Mouse (Mus musculus) kidney, embryonic 14.5 days (tissue): ENCODE measurements at regions not wholly inside any gene's neighbourhood (a gene's known extent, or its start where the extent isn't known, plus 50 kb on each side); places are given as distances from the start of the nearest gene placed in this dataset.

Experiments used
- ATAC-seq: fragments of 200-750 bp; cut with Nextera tagmentation; 2 replicates; pipeline ENCODE4 v1.8.0; 2017; ENCODE audit warnings: moderate number of reproducible peaks, mild to moderate bottlenecking, moderate TSS enrichment, moderate library complexity; ENCODE audit not compliant: low FRiP score, low TSS enrichment
- H3K27ac ChIP-seq: fragments of 300-500 bp; sonication (generic); 2 replicates; pipeline ENCODE4 v1.5.1; 2014; ENCODE audit warnings: low read depth, mild to moderate bottlenecking, low read length, moderate library complexity, mixed read lengths
- H3K27me3 ChIP-seq: fragments of 300-500 bp; sonication (generic); 2 replicates; pipeline ENCODE4 v1.6.1; 2014; ENCODE audit warnings: mild to moderate bottlenecking, low read length; ENCODE audit not compliant: control insufficient read depth, insufficient read depth
- H3K36me3 ChIP-seq: fragments of 300-500 bp; sonication (generic); 2 replicates; pipeline ENCODE4 v1.6.1; 2014; ENCODE audit warnings: low read length, mixed read lengths; ENCODE audit not compliant: control insufficient read depth, insufficient read depth
- H3K4me1 ChIP-seq: fragments of 300-500 bp; sonication (generic); 2 replicates; pipeline ENCODE4 v1.6.1; 2014; ENCODE audit warnings: low read length, mixed read lengths; ENCODE audit not compliant: control insufficient read depth, insufficient read depth
- H3K4me2 ChIP-seq: fragments of 300-500 bp; sonication (generic); replicated peaks from 2 replicates; pipeline ENCODE4 v1.6.1; 2014; ENCODE audit warnings: low read depth, mild to moderate bottlenecking, low read length
- H3K4me3 ChIP-seq: fragments of 300-500 bp; sonication (generic); 2 replicates; pipeline ENCODE4 v1.5.1; 2014; ENCODE audit warnings: mild to moderate bottlenecking, low read length
- H3K9ac ChIP-seq: fragments of 300-500 bp; sonication (generic); 2 replicates; pipeline ENCODE4 v1.6.1; 2014; ENCODE audit warnings: low read depth, mild to moderate bottlenecking, low read length, moderate library complexity
- H3K9me3 ChIP-seq: fragments of 300-500 bp; sonication (generic); 2 replicates; pipeline ENCODE4 v1.6.1; 2016; ENCODE audit warnings: low read length; ENCODE audit not compliant: control insufficient read depth
- WGBS: fragments of 180-500 bp; shearing (Covaris S2); extraction: QIAGEN DNeasy Blood & Tissue Kit; methylation state at CpG from one replicate; pipeline ENCODE4 v1.1.7; 2014; 5-methylcytosine and 5-hydroxymethylcytosine counted together

GRCm38 (mm10) chr3:102386091-102386490 is 83.6 kb upstream of the Ngf start:
- no peak for ATAC-seq
- H3K9ac ChIP-seq, result no peak overlapping the region
- no peaks in the 10 kb centered on the region for H3K4me1 ChIP-seq
- no peaks in the 10 kb centered on the region for H3K9me3 ChIP-seq
- no peaks in the 10 kb centered on the region for H3K36me3 ChIP-seq
- no peak overlapping the region for H3K4me2 ChIP-seq
- H3K27me3 ChIP-seq, result no peaks in the 10 kb centered on the region
- H3K4me3 ChIP-seq, result no peak overlapping the region
- H3K27ac ChIP-seq, result no peak overlapping the region
- WGBS, result 82% methylated on average over 4 of the region's 4 CpGs

- H3K9me3 ChIP-seq, result no peaks in the 10 kb centered on the region
- no peaks in the 10 kb centered on the region for H3K27me3 ChIP-seq
- H3K4me3 ChIP-seq, result no peak overlapping the region
- 69% methylated on average over 2 of the region's 2 CpGs for WGBS
- H3K36me3 ChIP-seq, result no peaks in the 10 kb centered on the region
- no peak overlapping the region for H3K4me2 ChIP-seq
- no peak overlapping the region for H3K9ac ChIP-seq
- no peaks in the 10 kb centered on the region for H3K4me1 ChIP-seq
- ATAC-seq, result no peak
- no peak overlapping the region for H3K27ac ChIP-seq
Observed at GRCm38 (mm10) chr3:102384596-102384995, 85.1 kb upstream of the Ngf start.

DNA sequence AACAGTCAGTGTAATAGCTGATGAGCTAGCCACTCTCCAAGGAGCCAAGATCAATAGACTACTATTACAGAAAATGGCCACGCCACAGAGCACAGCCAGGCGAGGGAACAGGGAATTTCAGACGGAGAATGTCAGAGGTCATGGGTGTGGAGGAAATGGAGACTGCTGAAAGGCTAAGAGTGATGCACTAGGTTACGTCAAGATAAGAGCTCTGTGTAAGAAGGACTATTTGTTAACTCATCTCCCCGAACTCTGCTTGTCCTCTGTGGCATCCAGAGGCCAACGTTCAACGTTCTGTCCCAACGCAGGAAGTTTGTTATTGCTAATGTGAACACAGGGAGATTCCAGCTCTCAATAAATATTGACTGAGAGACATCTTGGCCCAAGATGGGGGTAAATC is 86.0 kb upstream of the Ngf start:
- H3K9ac ChIP-seq, result no peak overlapping the region
- 56% methylated on average over 8 of the region's 8 CpGs for WGBS
- H3K27ac ChIP-seq, result no peak overlapping the region
- H3K4me2 ChIP-seq, result no peak overlapping the region
- no peaks in the 10 kb centered on the region for H3K27me3 ChIP-seq
- no peaks in the 10 kb centered on the region for H3K4me1 ChIP-seq
- H3K36me3 ChIP-seq, result no peaks in the 10 kb centered on the region
- no peak overlapping the region for H3K4me3 ChIP-seq
- no peaks in the 10 kb centered on the region for H3K9me3 ChIP-seq
- ATAC-seq, result no peak

- no peak overlapping the region for H3K4me2 ChIP-seq
- no peak overlapping the region for H3K9ac ChIP-seq
- WGBS, result 88% methylated on average over 10 of the region's 10 CpGs
- H3K9me3 ChIP-seq, result no peaks in the 10 kb centered on the region
- ATAC-seq, result no peak
- no peaks in the 10 kb centered on the region for H3K4me1 ChIP-seq
- no peak overlapping the region for H3K27ac ChIP-seq
- no peaks in the 10 kb centered on the region for H3K36me3 ChIP-seq
- H3K27me3 ChIP-seq, result no peaks in the 10 kb centered on the region
- no peak overlapping the region for H3K4me3 ChIP-seq
Observed at GRCm38 (mm10) chr3:102381683-102382082, 88.0 kb upstream of the Ngf start.

GRCm38 (mm10) chr3:102374381-102375060 is 95.2 kb upstream of the Ngf start:
- H3K27me3 ChIP-seq, result no peaks in the 10 kb centered on the region
- no peaks in the 10 kb centered on the region for H3K36me3 ChIP-seq
- no peak overlapping the region for H3K4me3 ChIP-seq
- no peaks in the 10 kb centered on the region for H3K9me3 ChIP-seq
- no peak overlapping the region for H3K9ac ChIP-seq
- H3K4me1 ChIP-seq, result no peaks in the 10 kb centered on the region
- no peak overlapping the region for H3K27ac ChIP-seq
- H3K4me2 ChIP-seq, result no peak overlapping the region
- 81% methylated on average over 5 of the region's 5 CpGs for WGBS
- ATAC-seq, result no peak

- Histone ChIP-seq H3K4me2 (no peak overlapping the region), H3K9me3 (no peaks in the 10 kb centered on the region), H3K4me3 (no peak overlapping the region), H3K27ac (no peak overlapping the region), H3K27me3 (no peaks in the 10 kb centered on the region), H3K36me3 (no peaks in the 10 kb centered on the region), H3K9ac (no peak overlapping the region), H3K4me1 (no peaks in the 10 kb centered on the region)
- 68% methylated on average over 8 of the region's 8 CpGs for WGBS
- no peak for ATAC-seq
Observed at GRCm38 (mm10) chr3:102372205-102372899, 97.4 kb upstream of the Ngf start.

DNA sequence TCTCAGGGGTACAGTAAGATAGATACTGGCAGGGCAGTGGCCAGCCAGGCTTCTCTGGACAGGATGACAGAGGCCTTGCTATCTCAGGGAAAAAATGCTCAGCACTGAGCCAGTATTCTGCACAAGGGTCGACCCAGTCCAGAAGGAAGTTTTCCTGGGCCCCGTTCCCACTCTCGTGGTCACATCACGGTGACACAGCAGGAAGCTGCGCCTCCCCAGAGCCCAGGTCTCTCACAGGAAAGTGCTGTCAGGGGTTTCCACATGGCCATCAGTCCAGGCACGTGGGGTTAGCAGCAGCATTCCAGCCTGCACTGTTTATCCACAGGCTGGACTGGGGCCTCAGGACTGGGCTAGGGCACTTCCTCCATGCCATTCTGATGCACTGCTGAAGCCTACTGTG is 103.5 kb upstream of the Ngf start:
- no peaks in the 10 kb centered on the region for H3K36me3 ChIP-seq
- H3K4me1 ChIP-seq, result no peaks in the 10 kb centered on the region
- no peak overlapping the region for H3K4me3 ChIP-seq
- H3K9ac ChIP-seq, result no peak overlapping the region
- 50% methylated on average over 6 of the region's 6 CpGs for WGBS
- H3K27me3 ChIP-seq, result no peaks in the 10 kb centered on the region
- H3K9me3 ChIP-seq, result no peaks in the 10 kb centered on the region
- no peak overlapping the region for H3K4me2 ChIP-seq
- no peak overlapping the region for H3K27ac ChIP-seq
- peak; percentile 62; the same call in 1 of the 2 replicates for ATAC-seq

- Histone ChIP-seq H3K27ac (no peak overlapping the region), H3K4me1 (no peaks in the 10 kb centered on the region), H3K9me3 (no peaks in the 10 kb centered on the region), H3K4me3 (no peak overlapping the region), H3K36me3 (no peaks in the 10 kb centered on the region), H3K9ac (no peak overlapping the region), H3K4me2 (no peak overlapping the region), H3K27me3 (no peaks in the 10 kb centered on the region)
- 75% methylated on average over 5 of the region's 5 CpGs for WGBS
- ATAC-seq, result no peak
Observed at GRCm38 (mm10) chr3:102364326-102364935, 105.3 kb upstream of the Ngf start.

- Histone ChIP-seq H3K9me3 (no peaks in the 10 kb centered on the region), H3K4me1 (no peaks in the 10 kb centered on the region), H3K36me3 (no peaks in the 10 kb centered on the region), H3K4me3 (no peak overlapping the region), H3K4me2 (no peak overlapping the region), H3K9ac (no peak overlapping the region), H3K27ac (no peak overlapping the region), H3K27me3 (no peaks in the 10 kb centered on the region)
- ATAC-seq, result no peak
- 46% methylated on average over 9 of the region's 9 CpGs for WGBS
Observed at GRCm38 (mm10) chr3:102360732-102361280, 108.9 kb upstream of the Ngf start.
